Mouse (Mus musculus) embryo, embryonic 10 days (tissue): ENCODE results near the gene Exosc5.

Experiments
- DNase-seq: peaks from one replicate; pipeline ENCODE4 v3.0.0-alpha.2; 2015; ENCODE audit warnings: low spot score

The Exosc5 gene

DNA sequence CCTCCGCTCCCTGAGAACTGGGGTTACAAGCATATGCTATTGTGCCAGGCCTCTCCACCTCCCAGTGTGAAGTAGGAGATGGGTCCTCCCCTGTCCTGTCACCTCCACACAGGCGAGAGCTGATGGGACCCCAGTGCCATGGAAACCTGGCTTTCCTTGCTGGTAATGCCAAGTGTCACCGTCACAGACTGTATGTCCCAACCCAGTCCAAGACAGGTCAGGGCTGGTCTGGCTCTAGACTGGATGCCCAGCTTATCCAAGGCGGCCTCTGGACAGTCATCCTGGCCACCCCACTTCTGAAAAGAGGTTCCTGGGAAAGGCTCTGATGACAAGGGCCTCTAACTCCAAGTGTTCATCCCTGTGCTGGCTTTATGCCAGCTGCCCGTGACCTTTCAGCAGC is 21.9 kb upstream of the Exosc5 start:
- no peak for DNase-seq

DNA sequence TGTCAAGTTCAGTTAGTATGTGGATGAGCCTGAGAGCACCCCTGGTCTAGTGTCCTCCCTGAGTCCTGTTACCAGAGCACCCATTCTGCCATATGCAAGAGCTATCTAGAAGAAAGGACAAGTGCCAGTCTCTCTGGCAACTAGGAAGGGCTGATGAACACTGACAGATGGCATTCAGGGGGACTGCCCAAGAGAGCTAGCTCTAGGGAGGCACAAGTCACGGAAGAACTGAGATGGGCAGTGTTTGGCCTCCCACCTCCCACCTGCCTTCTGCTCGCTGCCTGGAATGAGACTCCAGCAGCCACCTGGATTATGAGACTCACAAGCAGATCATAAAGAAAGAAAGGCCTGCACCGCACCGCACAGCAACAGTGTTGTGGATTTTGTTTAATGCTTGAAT is 19.2 kb upstream of the Exosc5 start:
- no peak for DNase-seq

DNA sequence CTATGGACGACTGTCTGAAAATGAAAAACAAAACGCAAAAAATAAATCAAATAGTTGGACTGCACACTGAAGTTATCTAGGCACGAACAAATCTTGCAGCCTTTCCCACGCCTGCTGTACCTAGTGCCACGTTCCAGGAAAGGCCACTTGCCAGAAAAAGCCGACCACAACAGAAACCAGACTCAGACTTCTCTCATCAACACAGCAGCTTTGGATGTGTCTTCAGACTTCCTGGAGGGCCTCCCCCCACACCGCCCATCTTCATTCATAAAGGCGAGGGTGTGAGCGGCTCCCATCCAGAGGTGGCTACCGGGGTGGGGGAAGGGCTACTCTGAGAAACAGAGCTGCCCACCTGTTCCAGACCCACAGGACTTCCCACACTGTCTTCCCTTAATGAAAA is 14.8 kb upstream of the Exosc5 start:
- no peak for DNase-seq

DNA sequence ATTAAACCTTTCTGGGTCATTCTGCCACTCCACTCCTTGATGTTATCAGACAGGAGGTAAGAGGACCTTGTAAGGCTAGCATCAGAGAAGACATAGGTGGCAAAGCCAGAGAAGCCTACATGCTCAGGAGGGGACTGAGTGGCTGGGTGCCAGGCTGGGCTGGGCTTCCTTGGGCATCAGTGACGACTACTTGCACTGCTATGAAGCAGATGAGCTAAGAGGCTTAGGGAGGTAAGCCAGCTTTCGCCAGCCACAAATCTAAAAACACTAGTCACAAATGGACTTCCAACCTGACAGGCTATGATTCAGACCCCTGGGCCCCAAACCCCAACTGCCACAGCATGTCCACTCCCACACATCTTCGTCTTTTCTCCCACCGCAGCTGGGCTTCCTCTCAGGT is 14.3 kb upstream of the Exosc5 start:
- no peak for DNase-seq

DNA sequence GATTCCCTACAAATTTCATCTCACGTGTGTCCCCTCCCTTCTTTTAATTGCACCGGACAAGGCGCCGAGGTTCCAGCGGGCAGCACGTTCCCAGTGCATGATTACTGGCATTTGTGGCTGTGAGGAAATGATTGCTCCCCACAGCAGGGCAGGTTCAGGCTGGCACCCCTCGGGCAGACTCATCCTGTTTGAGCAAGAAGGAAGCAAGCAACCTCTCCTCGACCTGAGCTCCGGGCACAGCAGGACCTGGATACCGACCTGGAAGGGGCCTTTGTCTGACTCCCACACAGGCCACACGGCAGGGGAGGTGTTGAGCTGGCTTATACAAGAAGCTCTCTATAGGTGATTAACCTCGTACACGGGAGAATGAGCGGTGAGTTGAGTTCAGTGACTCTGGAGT is 13.9 kb upstream of the Exosc5 start:
- no peak for DNase-seq

DNA sequence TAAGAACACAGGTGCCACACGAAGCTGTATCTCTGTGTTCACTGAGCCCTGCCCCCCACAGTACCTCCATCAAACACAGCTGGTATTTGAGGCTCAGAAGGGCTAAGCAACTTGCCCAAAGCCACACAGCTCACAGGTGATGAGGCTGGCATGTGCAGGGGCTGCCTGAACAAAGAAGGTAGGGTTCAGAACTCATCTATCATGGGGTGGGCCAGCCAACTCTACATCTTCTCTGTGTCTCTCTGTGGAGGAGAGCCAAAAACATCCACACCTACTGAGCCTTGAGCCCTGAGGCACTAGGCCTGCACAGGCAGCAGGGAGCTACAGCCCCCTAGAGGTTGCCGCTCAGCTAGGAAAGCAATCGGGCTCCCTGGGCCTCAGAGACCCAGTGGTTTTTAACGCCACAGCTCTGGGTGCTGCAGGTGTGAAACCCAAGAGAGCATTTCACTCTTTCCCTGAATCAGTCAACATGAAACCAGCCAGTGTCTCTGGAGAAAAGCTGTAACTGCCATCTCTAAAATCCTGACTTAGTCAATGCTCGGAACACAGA is 11.3 kb upstream of the Exosc5 start:
- DNase-seq, result no peak

DNA sequence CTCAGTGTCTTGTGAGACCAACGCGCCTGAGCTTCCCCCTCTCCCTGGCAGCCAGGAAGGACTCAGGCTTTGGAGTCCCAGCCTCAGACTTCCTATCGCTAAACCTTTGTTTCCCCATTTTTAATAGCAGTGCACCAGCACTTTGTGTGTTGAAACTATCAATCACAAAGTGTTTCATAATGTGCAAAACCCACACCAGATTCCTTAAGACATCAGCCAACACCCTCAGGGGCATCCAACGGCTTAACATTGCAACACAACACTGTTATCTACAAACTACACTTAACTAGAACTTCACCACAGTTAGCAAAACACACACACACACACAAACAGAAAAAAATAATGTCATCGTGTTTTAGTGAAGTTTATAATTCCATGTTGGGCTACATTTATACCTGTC is 9.1 kb upstream of the Exosc5 start:
- no peak for DNase-seq

DNA sequence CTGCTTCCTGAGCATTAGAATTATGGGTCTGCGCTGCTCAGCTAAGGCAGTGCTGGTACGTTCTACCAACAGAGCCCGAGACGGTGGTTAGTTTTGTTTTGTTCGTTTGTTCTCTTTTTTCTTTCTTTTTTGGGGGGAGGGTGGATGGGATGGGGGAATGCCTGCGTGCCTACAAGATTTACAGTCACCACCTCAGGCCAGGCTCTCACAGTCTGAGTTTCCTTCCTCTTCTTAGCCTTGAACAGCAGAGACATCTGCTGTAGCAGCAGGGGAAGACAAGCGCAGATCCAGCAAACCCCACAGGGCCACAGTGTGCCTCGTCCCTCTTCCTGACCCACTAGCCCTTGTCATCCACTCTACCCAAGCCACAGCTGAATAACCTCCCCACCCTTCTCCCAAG is 7.7 kb upstream of the Exosc5 start:
- DNase-seq, result no peak

DNA sequence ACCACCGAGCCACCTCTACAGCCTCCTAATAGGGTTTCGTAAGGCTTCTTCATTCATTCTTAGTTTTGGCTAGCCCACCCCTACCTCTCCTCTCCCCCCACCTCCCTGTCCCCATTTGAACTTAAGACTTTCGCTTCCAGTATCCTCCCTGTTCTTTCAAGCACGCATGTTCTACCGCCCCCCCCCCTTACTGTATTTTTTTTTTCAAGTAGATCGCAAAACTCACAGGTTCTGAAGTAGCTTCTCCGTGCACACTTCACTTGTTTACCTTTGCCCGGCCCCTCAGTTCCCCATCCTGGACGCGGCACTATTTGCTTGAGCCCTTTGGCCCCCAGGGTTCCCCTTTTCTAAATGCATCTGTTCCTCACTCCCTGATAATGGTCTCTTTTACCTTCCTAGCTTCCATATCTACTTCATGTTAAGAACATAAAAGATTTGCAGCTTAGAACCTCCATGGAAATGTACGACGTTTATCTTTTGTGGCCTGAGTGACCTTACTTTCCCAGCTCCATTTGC is 6.7 kb upstream of the Exosc5 start:
- DNase-seq, result no peak

DNA sequence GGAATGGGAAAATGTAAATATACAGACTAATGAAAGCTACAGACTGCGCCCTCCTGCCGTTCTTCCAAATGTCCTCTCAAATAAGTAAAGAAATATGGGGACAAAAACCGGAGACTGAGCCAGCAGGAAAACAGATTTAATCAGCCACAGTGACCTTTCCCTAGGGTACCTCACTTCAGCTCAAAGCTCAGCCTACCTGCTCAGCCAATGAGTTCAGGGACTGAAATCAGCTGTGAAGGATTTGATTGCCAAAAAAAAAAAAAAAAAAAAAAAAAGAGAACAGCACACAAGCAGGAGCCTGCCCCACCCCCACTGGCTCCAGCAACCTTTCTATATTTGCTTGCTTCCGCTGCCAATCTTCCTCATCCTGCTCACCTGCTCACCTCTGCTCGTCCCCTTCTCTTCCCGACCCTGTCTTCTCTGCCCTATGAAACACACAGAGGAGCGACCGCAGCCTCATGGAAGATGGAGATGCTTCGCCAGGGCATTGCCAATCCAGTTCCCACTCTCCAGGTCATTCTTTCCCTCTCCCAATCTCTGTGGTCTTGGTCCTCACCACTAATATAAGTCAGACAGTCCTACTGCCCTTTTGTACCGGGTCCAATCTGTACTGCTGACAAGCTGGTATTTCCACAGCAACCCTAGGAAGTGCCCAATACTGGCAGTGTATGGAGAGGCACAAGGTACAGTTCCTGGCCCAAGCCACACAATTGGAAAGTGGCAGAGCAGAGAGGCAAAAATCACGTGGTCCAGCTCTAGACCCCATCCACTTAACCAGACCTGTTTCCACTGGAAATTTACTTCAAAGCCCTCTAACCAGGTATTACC is 3.1 kb upstream of the Exosc5 start:
- DNase-seq, result no peak

DNA sequence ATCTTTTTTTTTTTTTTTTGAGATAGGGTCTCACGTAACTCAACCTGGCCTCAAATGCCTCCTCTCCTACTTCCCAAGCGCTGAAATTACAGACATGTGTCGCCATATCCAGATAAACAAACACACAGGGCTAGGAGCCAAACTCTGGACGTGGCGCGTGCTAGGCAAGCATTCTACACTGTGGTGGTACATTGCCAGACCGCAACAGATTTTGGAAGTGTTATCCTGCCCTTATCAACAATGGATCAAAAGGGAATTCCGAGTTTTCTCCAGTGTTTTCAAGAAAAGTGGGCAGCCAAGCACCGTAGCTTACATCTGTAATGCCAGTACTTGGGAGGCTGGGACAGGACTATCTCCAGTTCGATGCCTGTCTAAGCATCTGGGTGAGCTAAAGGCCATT is 1.2 kb upstream of the Exosc5 start:
- no peak for DNase-seq

DNA sequence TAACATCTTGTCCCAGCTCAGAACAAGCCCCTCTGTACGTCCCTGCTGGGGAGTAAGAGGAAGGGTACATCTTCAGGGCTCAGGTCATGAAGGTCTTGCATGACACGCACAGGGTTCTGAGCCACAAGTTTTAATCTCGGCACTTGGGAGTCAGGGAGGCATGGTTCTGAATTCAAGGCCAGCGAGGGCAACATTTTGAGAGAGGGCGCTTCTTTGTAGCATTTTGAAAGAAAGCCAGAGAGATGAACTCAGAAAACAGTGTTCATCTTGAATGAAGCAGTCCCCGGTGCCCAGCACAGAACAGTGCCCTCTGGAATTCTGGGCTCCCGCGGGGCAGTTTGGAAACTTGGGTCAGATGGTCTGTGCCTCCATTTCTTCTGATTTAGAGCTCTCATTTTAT is 7.4 kb downstream of the Exosc5 start:
- no peak for DNase-seq

DNA sequence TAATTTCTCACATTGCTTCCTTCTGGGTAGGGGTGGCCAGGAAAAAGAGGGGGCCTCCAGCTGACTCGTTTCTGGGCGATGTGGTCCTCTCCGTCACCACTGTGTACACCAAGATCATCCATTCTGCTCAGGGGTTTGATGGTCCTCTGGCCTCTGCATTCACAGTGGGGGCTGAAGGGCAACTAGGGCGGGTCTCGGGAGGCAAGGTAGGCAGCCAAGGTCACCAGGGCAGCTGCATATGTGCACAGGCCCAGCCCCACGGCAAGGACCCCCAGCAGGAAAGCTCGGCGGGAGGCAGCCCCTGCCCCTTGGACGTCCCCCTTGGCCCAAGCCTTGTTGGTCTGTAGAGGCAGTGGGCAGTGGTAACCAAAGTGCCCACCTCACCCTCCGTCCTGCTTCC is 10.2 kb downstream of the Exosc5 start:
- no peak for DNase-seq

DNA sequence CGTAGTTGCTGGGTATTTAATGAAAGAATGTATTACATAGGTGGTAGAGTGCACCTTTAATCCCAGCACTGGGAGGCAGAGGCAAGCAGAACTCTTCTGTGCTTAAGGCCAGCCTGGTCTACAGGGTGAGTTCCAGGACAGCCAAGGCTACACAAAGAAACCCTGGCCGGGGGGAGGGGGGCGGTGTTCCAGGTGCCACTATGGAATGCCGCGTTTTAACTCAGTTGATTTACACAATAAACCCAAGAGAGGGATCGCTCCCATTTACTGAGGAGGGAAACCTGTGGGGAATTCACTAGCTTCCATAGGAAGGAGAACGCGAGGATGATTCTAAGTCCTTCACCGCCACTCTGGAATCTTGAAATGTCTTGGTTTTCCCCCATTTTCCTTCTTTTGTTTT is 10.7 kb downstream of the Exosc5 start:
- no peak for DNase-seq

DNA sequence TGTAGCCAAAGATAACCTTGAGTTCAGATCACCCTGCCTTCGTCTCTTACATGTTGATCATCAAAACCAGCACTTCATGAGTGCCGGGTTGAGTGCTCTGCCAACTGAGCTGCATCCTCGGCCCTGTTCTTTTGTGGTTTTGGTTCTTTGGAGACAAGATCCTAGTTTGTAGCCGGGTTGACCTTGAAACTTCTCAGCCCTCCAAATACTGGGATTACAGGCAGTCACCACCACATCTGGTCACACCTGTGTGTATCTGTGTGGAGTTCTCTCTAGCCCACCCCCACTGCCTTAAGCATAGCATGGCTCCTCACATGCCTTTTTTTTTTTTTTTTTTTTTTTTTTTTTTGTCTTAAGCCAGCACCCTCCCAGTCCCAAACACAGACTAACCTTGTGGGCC is 11.1 kb downstream of the Exosc5 start:
- DNase-seq, result no peak

DNA sequence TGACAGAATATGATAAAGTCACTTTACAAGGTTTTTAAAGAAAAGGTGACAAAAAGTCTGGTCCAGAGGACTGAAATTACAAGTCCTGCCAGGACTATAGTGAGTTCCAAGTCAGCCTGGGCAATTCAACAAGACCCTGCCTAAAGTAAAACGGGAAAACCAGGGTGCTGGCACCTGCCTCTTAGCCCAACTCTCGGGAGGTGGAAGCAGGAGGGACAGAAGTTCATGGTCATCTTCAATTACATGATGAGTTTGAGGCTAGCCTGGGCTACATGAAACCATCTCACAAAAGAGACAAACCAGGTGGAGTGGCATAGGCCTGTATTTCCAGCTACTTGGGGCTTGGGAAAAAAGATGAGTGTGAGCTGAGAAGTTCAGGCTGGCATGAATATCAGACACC is 12.7 kb downstream of the Exosc5 start:
- DNase-seq, result no peak

DNA sequence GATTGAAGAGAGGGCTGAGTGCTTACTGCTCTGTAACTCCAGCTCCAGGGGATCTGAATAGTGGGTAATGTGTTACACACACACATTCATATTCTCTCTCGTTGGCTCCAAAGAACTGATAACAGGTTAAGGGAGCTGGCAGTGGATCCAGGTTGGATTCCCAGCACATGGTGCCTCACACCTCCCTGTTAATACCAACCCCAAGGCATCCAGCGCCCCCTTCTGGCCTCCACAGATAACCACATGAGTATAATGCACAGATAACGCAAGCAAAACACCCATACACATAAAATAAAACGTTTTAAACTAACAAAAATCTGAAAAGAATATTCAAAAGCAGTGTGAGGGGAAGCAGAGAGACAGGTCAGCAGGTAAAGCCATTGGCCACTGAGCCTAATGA is 13.5 kb downstream of the Exosc5 start:
- no peak for DNase-seq

DNA sequence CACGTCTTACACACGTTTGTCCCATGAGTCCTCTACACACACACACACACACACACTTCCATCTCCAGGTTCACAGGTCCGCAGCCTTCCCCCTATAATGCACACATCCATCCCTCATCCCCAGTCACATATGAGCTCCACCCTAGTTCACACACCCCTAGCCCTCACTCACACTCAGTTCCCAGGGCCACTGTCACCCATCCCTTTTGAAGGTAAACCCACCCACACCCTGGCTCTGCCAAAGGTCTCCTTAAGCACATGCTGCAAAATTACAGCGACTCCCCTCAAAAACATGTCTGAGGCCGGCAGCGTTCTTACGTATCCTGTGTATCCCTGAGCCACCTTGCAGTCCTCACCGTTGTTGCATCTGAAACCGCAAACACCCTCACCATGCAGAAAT is 15.3 kb downstream of the Exosc5 start:
- no peak for DNase-seq

DNA sequence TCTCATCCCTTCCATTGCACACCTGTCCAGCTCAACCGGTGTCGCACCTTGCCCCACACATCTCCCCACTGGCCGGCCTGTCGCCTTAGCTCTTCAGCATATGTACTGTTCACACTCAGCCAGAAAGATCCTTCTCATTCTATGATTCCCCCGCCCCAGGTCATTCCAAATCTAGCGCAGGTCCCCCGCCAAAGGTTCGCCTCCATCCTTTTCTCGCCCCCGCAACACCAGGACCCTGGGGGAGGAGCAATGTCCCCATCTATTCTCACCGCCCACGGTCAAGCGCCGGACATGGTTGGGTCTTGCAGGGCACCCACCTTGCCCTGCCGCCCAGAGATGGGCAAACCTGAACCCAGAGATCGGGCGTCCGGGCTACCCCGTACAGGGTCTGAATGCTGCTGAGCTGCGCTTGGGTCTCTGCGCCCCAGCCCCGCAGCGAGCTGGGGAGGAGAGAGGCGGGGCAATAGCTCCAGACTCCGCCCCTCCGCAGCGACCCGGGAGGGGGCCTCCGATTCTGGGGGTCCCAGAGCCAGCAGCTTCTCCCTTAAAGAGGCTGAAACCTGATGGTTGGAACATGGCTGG is 15.8 kb downstream of the Exosc5 start, which contains the start of gene Tmem91:
TSS of gene Tmem91 (minus strand) at position 448 of the 582 bp plus-strand sequence.
- no peak for DNase-seq

DNA sequence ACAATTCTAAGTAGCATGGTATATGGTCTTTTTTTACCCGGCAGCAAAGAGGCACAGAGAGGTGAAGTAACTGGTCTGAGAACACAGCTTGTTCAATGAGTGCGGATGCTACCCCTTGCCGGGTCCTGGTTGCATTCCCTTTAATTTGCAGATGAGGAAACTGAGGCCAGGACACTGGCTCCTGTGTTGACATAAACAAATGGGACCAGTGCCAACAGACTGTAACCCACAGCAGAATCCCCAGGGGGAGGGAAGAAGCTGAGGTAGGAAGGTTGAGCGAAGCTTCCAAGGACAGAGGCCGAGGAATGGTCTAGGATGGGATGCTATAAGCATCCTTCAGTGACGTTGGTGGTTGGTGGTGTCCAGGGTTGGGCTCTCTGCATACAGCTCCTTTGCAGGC is 16.4 kb downstream of the Exosc5 start:
- no peak for DNase-seq

DNA sequence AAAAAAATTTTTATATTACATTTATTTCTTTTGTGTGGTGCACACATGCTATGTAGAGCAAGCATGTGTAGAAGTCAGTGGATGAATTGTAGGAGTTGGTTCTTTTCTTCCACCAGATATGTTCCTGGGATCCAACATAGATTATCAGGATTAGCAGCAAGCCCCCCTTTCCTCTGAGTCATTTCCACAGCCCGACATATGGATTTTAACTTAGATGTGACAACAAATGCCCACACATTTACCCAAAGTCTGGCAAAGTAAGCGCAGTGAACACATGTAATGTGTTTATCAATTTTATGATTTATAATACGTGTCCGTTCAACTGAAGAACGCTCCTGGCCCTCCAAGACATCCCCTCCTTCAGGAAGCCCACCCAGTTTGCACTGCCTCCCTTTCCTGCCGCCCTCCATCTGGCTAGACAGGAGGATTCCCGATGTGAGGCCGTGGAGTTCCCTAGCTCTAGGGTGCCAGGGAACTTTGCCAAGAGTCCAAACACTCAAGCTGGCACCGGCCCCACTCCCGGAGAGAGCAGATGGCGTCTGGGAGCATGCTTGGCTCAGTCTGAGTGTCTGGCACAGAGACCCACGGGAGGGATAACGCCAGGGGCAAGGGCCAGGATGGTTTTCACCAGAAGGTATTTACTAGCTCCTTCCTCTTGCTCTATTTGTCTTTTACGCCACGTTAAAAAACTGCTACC is 17.3 kb downstream of the Exosc5 start:
- DNase-seq, result no peak

DNA sequence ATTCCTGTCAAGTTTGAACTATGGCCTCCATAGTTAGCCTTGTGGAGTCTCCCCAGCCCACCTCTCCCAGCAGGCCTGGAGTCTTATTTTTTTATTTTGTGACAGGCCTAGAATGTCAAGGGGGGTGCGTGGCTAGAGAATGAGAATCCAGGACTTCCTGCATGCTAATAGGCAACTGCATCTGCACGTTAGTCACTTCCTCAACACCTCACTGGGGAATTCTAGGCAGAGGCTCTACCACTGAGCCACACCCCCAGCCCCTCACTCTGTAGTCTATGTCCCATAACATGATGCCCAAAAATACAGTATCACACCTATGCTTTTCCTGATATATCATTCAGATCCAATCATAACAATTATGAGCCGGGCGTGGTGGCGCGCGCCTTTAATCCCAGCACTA is 18.0 kb downstream of the Exosc5 start:
- DNase-seq, result no peak

DNA sequence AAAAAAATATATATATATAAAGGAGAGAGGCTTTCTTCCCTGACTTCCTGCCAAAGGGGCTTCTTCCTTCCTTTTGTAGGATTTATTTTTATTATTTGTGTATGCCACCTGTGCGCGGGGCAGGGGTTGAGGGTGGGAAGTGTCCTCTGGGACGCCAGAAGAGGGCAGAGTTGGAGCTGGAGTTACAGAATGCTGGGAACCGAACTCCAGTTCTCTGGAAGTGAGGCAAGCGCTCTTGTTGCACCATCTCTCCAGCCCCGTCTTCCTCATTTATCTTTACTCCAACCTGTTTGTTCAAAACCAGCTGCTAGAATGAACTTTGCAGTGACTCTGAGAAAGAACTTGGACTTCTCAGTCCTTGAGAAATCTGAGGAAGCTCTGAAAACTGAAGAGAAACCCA is 21.0 kb downstream of the Exosc5 start:
- DNase-seq, result no peak
